Mouse (Mus musculus): ENCODE measurements at regions not wholly inside any gene's neighbourhood (a gene's known extent, or its start where the extent isn't known, plus 50 kb on each side); places are given as distances from the start of the nearest gene placed in this dataset.
A peak's percentile ranks its signal among the peaks of the same experiment; 100 is the strongest.

DNA sequence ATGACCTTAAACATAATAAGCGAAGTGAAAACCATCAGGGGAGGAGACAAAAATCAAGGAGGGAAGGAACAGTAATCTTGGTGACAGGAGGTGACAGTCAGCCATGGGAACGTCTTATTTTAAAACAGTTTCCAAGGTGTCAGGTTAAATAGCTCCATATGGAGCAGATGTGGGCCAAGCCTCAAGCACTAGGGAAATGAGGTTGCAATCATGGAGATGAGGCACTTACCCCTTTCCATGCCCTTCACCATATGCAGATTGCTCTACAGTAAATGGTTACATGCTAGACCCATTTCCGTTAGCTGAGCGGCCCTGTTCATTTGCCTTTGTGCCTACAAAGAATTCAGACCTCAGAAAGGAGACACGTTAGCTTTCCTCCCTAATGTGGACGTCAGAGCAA lies 204.8 kb upstream of the Gm6793 start:
- DNase-seq (ENCODE audit: low spot score in 2 of 2): no peak

DNA sequence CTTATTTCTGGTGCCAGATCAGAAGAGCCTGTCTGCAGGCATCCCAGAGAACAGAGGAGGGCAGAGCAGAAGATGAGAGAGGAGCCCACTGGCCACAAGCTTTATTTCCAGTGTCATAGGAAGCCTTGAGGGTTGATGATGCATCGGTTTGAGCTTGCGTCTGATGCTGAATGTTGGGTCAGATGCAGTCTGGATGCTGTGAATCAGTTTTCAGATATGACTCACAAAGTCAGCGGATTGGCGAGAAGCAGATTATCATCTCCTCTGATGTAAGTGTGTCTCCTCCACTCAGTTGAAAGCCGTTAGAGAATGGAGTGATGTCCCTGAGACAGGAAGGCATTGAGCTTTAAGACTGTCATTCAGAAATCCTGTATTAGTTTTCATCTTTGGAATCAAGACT lies 197.3 kb upstream of the Gm6793 start:
- no peak for DNase-seq (ENCODE audit: low spot score in 2 of 2)

- DNase-seq (ENCODE audit: low spot score in 2 of 2): no peak
These were observed 181.6 kb upstream of the Gm6793 start for GRCm38 (mm10) chr8:112196423-112196822.

DNA sequence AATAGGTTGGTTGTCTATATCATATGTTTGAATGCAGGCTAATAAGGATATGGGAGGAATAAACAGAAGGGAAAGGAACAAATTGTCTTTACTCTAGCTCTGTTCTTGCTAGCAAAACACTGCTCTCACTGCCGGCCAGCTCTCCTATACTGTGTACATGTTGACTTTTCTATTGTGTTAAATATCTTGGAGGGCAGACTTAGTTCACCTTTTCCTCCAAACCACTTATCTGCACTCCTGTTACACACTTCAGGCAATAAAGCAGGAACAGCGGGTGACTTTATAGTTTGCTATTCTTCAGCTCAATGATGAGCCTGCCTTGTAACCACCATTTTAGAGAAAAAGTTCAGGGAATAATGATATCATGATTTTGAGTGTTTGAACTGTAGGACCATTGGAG lies 181.0 kb upstream of the Gm6793 start:
- DNase-seq (ENCODE audit: low spot score in 2 of 2): no peak

DNA sequence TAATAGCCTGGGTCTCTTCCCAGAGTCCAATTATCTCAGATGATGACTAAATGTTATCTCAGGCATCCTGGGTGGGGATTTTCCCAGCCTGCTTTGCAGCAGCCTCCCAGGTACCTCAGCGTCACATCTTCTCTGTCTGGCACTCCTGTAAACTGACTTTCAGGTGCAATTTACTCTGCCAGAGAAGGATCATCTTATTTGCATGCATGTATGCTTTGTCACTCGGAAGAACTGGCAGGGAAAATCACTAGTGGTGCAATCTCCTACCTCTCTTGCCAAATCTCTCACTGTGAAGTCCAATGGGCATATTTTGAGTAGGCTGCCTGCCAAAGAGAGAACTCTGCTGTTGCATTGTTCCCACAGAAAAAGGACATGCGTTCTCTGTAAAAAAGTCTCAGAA lies 177.0 kb upstream of the Gm6793 start:
- peak; percentile 9 to 71 for DNase-seq (ENCODE audit: low spot score in 2 of 2)

- DNase-seq (ENCODE audit: low spot score in 2 of 2): no peak
These were observed 174.9 kb upstream of the Gm6793 start for GRCm38 (mm10) chr8:112189698-112190097.

GRCm38 (mm10) chr8:112170184-112170583 lies 155.3 kb upstream of the Gm6793 start:
- no peak for DNase-seq (ENCODE audit: low spot score in 2 of 2)

DNA sequence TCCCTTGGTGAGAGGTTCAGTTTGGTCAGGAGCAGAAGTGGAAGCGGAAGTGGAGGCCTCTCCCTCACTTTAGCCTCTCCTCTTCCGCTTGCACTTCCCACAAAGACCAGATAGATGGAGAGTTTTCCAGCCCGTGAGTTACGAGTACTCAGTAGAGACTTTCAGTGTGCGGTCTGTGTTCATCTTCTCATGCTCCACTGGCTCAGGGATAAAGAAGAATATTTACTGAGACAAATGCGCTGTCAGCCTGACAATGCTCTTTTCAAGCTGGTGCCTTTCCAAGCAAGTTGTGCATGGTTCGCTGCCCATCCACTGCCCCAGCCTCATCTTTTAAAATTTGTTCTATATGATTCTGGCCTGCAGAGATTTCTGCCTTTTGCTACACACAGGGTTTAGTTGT lies 141.8 kb upstream of the Gm6793 start:
- no peak for DNase-seq (ENCODE audit: low spot score in 2 of 2)

DNA sequence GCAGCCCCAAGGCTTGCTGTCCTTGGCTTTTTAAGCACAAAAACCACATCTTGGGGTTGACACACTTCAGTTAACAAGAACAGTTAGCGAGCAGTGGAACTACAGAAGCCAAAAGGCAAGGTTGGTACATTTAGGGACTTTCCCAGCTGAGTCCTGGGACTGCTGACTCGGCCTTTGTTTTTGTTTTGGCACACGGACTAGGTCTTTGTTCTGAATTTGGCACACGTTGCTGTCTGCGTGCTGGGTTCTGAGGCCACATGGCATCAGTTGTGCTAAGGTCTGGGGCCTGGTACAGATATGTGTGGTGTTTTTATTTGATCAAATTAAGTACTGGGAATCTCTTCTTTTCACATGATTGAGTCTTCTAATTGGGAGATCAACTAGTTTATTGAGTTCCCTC lies 124.1 kb upstream of the Gm6793 start:
- DNase-seq (ENCODE audit: low spot score in 2 of 2): peak in 1 of 2 experiments; percentile 19

DNA sequence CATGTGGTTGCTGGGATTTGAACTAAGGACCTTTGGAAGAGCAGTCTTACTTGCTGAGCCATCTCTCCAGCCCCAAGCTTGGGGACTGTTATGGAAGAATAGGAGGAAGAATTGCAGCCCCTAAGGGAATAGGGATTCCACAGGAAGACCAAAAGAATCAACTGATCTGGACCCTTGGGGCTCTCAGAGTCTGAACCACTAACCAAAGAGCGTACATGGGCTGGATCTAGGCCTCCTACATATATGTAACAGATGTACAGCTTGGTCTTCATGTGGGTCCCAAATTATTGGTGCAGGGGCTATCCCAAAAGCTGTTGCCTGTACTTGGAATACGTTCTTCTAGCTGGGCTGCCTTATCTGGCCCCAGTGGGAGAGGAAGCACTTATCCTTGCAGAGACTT lies 115.4 kb upstream of the Gm6793 start:
- DNase-seq (ENCODE audit: low spot score in 2 of 2): no peak

GRCm38 (mm10) chr8:112128833-112129518 lies 114.1 kb upstream of the Gm6793 start:
- peak; percentile 4 to 5 for DNase-seq (ENCODE audit: low spot score in 2 of 2)

GRCm38 (mm10) chr8:112111950-112112349 lies 97.1 kb upstream of the Gm6793 start:
- DNase-seq (ENCODE audit: low spot score in 2 of 2): no peak

- peak; percentile 40 to 78 for DNase-seq (ENCODE audit: low spot score in 2 of 2)
These were observed 83.2 kb upstream of the Gm6793 start for GRCm38 (mm10) chr8:112097883-112098635.

- DNase-seq (ENCODE audit: low spot score in 2 of 2): no peak
These were observed 80.0 kb upstream of the Gm6793 start for GRCm38 (mm10) chr8:112094881-112095280.

DNA sequence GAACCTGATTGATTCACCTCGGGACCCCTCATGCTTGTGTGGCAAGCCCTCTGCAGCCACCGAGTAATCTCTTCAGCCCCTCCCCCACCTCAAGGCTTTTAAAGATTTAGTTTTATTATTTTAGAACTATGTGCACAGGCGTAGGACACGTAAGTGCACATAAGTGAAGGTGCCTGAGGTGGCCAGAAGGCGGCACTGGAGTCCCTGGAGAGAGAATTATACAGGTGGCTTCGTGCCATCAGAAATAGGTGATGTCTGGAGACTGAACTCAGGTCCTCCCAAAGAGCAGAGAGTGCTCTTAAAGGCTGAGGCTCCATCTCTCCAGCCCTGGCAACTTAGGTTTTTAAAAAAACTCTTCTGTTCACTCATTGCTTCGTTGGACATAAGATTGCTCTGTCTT lies 78.7 kb upstream of the Gm6793 start:
- DNase-seq (ENCODE audit: low spot score in 2 of 2): no peak

- DNase-seq (ENCODE audit: low spot score in 2 of 2): no peak
These were observed 78.0 kb upstream of the Gm6793 start for GRCm38 (mm10) chr8:112092831-112093230.

DNA sequence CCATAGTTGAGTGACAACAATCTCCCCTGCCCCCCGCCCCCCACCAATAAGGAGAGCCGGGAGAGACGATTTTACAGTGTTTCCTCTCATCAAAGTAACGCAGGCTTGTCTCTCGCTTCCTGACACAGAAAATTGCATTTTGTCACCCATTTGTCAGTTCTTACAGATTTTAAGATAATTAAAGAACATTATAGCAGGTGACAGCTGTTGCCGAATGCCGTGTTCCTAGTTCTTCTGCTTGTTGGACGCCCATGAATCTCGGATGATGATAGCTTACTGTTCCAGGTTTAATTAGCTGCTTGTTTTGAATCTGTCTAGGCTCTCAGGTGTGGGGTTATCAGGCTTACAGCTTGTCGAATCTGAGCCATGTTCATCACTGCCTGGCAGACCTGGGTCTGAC lies 63.8 kb upstream of the Gm6793 start:
- peak in 1 of 2 experiments; percentile 7 for DNase-seq (ENCODE audit: low spot score in 2 of 2)

- peak in 1 of 2 experiments; percentile 25 for DNase-seq (ENCODE audit: low spot score in 2 of 2)
These were observed 57.4 kb upstream of the Gm6793 start for GRCm38 (mm10) chr8:112072205-112072604.

DNA sequence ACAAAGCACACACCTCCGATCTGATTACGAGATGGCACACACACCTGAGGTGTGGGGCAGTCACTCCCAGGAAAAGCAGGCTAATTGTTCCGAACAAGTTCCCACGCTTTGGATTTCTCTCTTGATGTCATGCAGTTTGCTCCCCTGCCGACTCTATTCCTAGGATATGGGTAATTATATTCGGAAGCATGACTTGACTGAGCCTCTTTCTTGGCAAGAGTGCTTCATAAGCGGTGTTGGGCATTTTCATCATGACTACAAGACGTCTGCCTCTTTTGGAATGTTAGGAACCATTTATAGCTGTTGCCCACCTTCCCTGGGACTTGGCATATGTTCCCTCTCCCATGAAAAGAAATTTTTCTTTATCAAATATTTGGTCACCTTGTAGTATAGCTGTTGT lies 55.4 kb upstream of the Gm6793 start:
- no peak for DNase-seq (ENCODE audit: low spot score in 2 of 2)
